Mouse (Mus musculus): ENCODE data around the gene Spop.
A peak's percentile ranks its signal among the peaks of the same experiment; 100 is the strongest.

Spop gene

DNA sequence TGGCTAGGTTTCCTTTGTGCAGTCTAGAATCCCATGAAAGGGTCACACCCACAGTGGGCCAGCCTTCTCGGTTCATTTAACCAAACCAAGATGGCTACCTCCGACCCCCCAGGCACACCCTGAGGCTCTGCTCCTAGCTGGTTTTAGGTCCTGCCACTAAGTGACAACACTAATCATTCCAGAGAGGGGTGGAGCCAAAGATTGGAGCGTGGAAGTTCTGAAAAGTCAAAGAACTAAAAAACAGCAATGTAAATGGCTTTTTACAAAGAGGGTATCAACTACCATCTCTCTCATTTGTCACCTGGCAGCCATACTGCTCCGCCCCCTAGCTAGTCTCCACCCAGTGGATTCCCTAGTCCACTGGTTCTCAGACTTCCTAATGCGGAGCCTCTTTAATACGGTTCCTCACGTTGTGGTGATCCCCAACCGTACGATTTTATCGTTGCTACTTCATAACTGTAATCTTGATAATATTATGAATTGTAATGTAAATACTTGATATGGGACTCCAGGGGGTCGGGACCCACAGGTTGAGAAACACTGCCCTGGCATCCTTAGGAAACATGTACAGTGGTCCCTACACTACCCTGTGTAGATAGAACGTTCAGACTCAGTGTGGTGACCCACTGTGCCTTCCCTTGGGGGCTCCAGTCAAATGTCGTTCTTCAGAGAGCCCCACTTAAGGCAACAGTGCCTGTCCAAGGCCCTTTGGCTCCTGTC is 118.6 kb downstream of the Spop start:
- DNase-seq: no peak

DNA sequence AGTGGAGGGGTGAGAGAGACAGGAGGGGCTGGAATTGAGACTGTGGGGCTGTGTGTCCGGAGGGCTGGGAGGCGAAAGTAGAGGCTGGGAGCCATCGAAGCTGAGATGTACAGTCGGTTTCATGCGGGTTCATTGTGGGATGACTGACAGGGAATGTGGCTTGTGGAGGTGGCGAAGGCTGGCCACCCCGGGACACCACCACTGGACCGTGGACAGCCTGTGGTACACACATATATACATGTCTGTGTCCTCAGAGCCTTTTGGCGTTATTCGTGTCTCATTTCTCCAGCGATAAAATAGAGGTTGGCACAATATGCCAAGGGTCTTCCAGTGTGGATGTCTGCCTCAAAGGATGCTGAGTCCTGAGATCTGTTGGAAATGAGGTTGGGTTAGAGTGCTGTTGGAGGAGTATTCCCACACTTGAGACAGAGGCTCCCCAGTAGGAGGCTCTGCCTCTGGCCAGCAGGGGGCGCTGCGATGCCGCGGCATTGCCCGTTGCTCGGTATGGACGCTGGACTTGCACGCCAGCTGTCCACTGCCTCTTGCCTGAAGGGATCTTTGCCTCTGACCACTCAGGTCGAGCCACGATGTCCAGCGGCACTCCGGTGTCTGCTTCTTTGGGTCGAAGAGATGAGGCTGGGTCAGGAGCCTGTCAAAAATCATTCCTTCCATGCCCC is 119.7 kb downstream of the Spop start:
- peak; percentile 93 for DNase-seq

DNA sequence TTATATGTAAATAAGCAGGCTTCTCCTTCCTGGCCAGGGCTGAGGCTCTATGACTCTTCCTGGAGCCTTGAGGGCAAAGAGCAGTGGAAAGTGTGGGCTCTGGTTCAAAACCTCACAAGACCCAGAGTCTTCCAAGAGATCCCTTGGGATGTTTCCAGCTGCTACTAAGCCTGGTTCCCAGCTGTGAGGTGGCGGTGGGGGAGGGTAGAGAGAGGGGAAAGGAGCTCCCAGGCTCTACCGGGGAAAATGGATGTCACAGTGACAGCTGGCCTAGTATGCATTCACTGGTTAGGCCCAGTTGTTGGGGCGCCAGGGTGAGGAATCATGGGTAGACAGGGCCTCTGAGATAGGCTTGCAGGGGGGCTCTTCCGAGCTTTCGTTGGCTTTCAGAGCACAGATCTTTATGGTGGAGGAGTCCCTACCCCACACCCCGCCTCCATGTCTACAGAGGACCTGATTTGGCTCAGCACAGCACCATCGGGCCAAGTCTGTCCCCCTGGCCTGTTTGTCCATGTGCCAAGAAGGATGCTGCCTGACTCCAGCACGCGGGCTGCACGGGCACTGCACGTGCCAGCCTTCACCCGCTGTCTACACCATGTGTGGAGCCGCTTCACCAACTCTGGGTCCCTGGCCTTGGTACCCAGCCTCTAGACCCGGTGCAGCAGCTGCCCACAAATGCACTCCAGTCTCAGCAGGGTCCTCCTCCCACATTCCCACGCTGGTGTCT is 124.7 kb downstream of the Spop start:
- DNase-seq: peak; percentile 20

DNA sequence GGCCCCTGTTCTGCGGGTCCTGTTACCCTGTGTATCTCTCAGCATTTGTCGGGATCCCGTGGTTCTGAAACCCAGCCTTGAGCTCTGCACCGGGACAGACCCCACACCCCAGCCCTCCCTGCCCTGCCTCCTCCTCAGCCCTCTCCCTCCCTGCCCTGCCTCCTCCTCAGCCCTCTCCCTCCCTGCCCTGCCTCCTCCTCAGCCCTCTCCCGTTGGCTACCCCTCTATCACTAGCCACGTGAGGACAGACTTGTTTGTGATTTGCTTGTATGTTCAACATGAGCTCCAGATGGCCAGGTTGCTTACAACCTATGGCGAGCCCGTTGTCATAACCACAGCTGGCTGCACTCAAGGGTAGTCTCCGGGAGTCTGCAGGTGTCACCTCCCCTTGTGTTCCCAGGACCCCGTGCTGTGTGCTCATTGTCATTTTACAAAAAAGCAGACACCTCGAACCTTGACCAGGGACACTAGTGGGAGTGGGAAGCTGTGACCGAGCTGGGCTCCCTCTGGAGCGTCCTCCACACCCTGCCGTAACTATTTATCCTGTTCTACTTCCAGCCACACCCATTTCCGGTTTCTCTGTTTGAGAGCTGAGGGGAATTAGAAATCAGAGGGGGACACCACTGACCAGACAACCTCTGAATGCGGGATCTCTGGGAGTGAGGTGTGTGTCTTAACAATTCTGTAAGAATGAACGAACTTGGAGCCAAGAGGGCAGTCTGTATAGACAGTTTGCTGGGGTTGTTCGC is 126.9 kb downstream of the Spop start:
- DNase-seq: peak; percentile 39

Measured in thymus, postnatal 4 days (tissue).